Mouse (Mus musculus) layer of hippocampus, postnatal 10 days (tissue): ENCODE data around the gene Arsb. TPM values are rescaled to one million over a fixed set of nuclear protein-coding genes. Genes with fewer than 3 reads are reported as not detected.

Source experiments
- DNase-seq, 2 experiments: peaks; one replicate each; pipeline ENCODE4 v3.0.0; 2021; ENCODE audit warnings: low spot score in 2 of 2
- total RNA-seq, 2 experiments: library from RNA; stranded (reverse); gene quantifications; 2 replicates each; pipeline ENCODE4 v1.2.3; 2021

The Arsb gene
- total RNA-seq, 2 experiments from 2014 or later, result 78.8 to 84.6 TPM

GRCm38 (mm10) chr13:93886999-93887398 is 115.6 kb downstream of the Arsb start:
- no peak for DNase-seq

- DNase-seq, result no peak
These were observed 116.8 kb downstream of the Arsb start for GRCm38 (mm10) chr13:93888196-93888595.

GRCm38 (mm10) chr13:93888916-93889315 is 117.5 kb downstream of the Arsb start:
- no peak for DNase-seq

- no peak for DNase-seq
These were observed 118.6 kb downstream of the Arsb start for GRCm38 (mm10) chr13:93889991-93890390.

- no peak for DNase-seq
These were observed 119.8 kb downstream of the Arsb start for GRCm38 (mm10) chr13:93891276-93891675.

- DNase-seq, result no peak
These were observed 120.7 kb downstream of the Arsb start for GRCm38 (mm10) chr13:93892101-93892500.

GRCm38 (mm10) chr13:93894105-93894504 is 122.7 kb downstream of the Arsb start:
- DNase-seq, result no peak

GRCm38 (mm10) chr13:93895430-93895829 is 124.0 kb downstream of the Arsb start:
- no peak for DNase-seq

- DNase-seq, result no peak
These were observed 126.8 kb downstream of the Arsb start for GRCm38 (mm10) chr13:93897943-93898826.

GRCm38 (mm10) chr13:93899378-93900256 is 128.2 kb downstream of the Arsb start:
- no peak for DNase-seq

GRCm38 (mm10) chr13:93900934-93901626 is 129.7 kb downstream of the Arsb start:
- DNase-seq, result no peak

GRCm38 (mm10) chr13:93902126-93902525 is 130.7 kb downstream of the Arsb start:
- no peak for DNase-seq

GRCm38 (mm10) chr13:93906552-93907245 is 135.3 kb downstream of the Arsb start:
- DNase-seq, result no peak

GRCm38 (mm10) chr13:93907971-93908370 is 136.5 kb downstream of the Arsb start:
- no peak for DNase-seq

- DNase-seq, result no peak
These were observed 138.4 kb downstream of the Arsb start for GRCm38 (mm10) chr13:93909847-93910246.

GRCm38 (mm10) chr13:93911037-93911436 is 139.6 kb downstream of the Arsb start:
- DNase-seq, result peak in 1 of 2 experiments; percentile 23

- DNase-seq, result no peak
These were observed 141.0 kb downstream of the Arsb start for GRCm38 (mm10) chr13:93912326-93912915.

- no peak for DNase-seq
These were observed 142.8 kb downstream of the Arsb start for GRCm38 (mm10) chr13:93914206-93914605.

GRCm38 (mm10) chr13:93915641-93916570 is 144.5 kb downstream of the Arsb start:
- DNase-seq, result no peak
